Mouse (Mus musculus): Measurements from ENCODE around the gene Gm45618.

GRCm38 (mm10) chr7:142082607-142083006, 37.9 kb downstream of the Gm45618 start:
- TF ChIP-seq CTCF (IDR thresholded peaks at IDR 0.05; ENCODE audit: low read depth) (no peak), EP300 (IDR thresholded peaks at IDR 0.05; ENCODE audit: low read depth) (no peak)

Measured in heart, postnatal 0 days (tissue).